8 mouse cellular contexts compared by ENCODE assay signal in the genomic region with DNA sequence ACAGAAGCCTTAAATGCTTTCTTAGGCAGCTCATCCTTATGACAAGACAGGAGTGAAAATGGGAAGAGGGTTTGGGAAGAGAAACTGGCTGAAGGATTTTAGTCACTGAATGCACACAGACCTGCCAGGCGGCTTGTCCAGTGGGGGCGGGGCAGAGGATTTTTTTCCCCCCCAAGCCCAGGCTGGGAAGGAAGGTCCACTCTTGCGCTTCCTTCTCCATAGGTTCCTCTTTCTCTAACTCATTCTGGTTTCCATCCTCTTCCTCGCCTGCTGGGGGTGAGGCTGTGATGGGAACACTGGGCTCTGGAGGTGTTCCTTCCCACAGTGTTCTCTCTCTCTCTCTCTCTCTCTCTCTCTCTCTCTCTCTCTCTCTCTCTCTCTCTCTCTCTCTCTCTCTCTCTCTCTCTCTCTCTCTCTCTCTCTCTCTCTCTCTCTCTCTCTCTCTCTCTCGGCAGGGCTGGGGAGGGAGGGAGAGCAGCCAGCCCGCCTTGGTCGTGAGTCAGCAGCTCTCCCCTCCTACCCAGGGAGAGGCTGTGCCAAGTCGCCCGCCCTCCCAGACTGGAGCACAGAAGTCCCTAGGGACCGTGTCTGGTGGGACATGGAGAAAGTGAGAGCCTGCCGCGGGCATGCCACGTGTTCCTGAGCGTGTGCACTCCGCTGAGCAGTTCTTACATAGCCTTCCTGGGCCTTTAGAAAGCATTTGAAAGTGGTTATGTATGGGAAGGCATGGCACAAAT.
DNase-seq lines count a peak whose midpoint lies in the region; ATAC-seq and TF ChIP-seq lines count a peak whose summit lies in the region.

No protein-coding gene starts in this region.

- peak overlapping the region; percentile 2; the same call in 1 of the 2 replicates for H3K4me3 ChIP-seq in hindbrain, postnatal 0 days (ENCODE audit: low read length)

- no peak overlapping the region for H3K9ac ChIP-seq in hindbrain, postnatal 0 days (replicated peaks; ENCODE audit: low read length)

- H3K27ac ChIP-seq in hindbrain, postnatal 0 days = no peak overlapping the region

- H3K4me2 ChIP-seq in hindbrain, postnatal 0 days (ENCODE audit: low read depth, low read length) = peak overlapping the region; percentile 50

- H3K9me3 ChIP-seq in hindbrain, postnatal 0 days (ENCODE audit: low read length) = no peaks in the 10 kb centered on the region

- no peak for TF ChIP-seq CTCF in hindbrain, postnatal 0 days (IDR thresholded peaks at IDR 0.05; ENCODE audit: low read depth)

- 9% methylated on average over 14 of the region's 15 CpGs for WGBS in hindbrain, postnatal 0 days

- H3K4me1 ChIP-seq in hindbrain, postnatal 0 days (ENCODE audit: insufficient read depth, low read length) = peaks cover 4% of the 10 kb centered on the region; the same call in 1 of the 2 replicates

- peak; percentile 83 for DNase-seq in adrenal gland, postnatal 10 days
- peak; percentile 80 for DNase-seq in embryo, embryonic 11 days
- peak; percentile 81 for DNase-seq in gastrocnemius, postnatal 25 days
- DNase-seq in hindbrain, postnatal 0 days (ENCODE audit: low spot score) = peak; percentile 81
- peak; percentile 67 to 79 for DNase-seq in left cerebral cortex, adult 18-20 months (ENCODE audit: low spot score in 2 of 2)
- peak; percentile 85 for DNase-seq in lung, postnatal 10 days
- DNase-seq in retina, embryonic 14.5 days (ENCODE audit: low spot score) = peak; percentile 38

- no peaks in the 10 kb centered on the region for H3K27me3 ChIP-seq in hindbrain, postnatal 0 days (ENCODE audit: insufficient read depth, low read length)

- ATAC-seq in hindbrain, postnatal 0 days = peak; percentile 86
- ATAC-seq in activated CD4-positive, CD25-positive, alpha-beta regulatory T cell, adult 4 months = no peak

- H3K36me3 ChIP-seq in hindbrain, postnatal 0 days (ENCODE audit: insufficient read depth, low read length) = no peaks in the 10 kb centered on the region
